Mouse (Mus musculus) erythroblast, embryonic 14.5 days (primary cell): ENCODE measurements around the gene Unc45a.

Experiments used
- GATA1 ChIP-seq: IDR thresholded peaks from 2 replicates; pipeline ENCODE4 v1.6.1; 2012; ENCODE audit warnings: low read length, inconsistent platforms, mixed read lengths
- TAL1 ChIP-seq: IDR thresholded peaks from 3 replicates; pipeline ENCODE4 v1.6.1; 2012; ENCODE audit warnings: low read length, inconsistent platforms, mixed read lengths

GRCm38 (mm10) chr7:80368635-80369421 is 28.0 kb upstream of the Unc45a start:
- TF ChIP-seq TAL1 = no peak; the same call in 2 of the 3 replicates
- TF ChIP-seq GATA1 = no peak
